Mouse (Mus musculus): Measurements from ENCODE around the gene Tmem120b. TPM values are rescaled to one million over a fixed set of nuclear protein-coding genes. Genes with fewer than 3 reads are reported as not detected.

The Tmem120b gene
- total and polyA plus RNA-seq, 3 experiments: 5.6 to 6.8 TPM; not detected in 1

- no peak for TF ChIP-seq NRF1 (IDR thresholded peaks at IDR 0.05; ENCODE audit: insufficient read depth, low read depth, low read length, poor library complexity, severe bottlenecking)
- TF ChIP-seq CHD2 (IDR thresholded peaks at IDR 0.05; ENCODE audit: low read length): no peak
- no peak for TF ChIP-seq MAFK (IDR thresholded peaks at IDR 0.05; ENCODE audit: borderline replicate concordance, low read depth, low read length)
These were observed 60.4 kb downstream of the Tmem120b start (continued) for GRCm38 (mm10) chr5:123128426-123129169.

GRCm38 (mm10) chr5:123129170-123129757, 61.0 kb downstream of the Tmem120b start:
- Histone ChIP-seq H3K36me3 (ENCODE audit: control insufficient read depth in 1 of 2, insufficient read depth in 2 of 2, low read length in 2 of 2) (peaks cover 0 to 47% of the 10 kb centered on the region in 2 experiments; a peak in 2 of 4 replicates), H3K27me3 (ENCODE audit: control insufficient read depth in 1 of 2, insufficient read depth in 2 of 2, low read length in 2 of 2) (no peaks in the 10 kb centered on the region), H3K9ac (ENCODE audit: control insufficient read depth, low read depth, low read length, poor library complexity, severe bottlenecking) (peak overlapping the region; percentile 43), H3K4me1 (ENCODE audit: control insufficient read depth in 1 of 2, insufficient read depth in 2 of 2, low read length in 2 of 2) (peaks cover 18 to 59% of the 10 kb centered on the region in 2 experiments), H3K4me3 (ENCODE audit: control insufficient read depth in 1 of 2, insufficient read depth in 1 of 2, low read depth in 2 of 2, low read length in 2 of 2) (no peak overlapping the region), H3K79me2 (ENCODE audit: control insufficient read depth, insufficient read depth, low read length, poor library complexity) (no peaks in the 10 kb centered on the region), H3K9me3 (replicated peaks; ENCODE audit: insufficient read depth, low read length) (no peaks in the 10 kb centered on the region), H3K27ac (ENCODE audit: control insufficient read depth, low read depth, low read length) (peak overlapping the region; percentile 70)
- 0 out of 2 replicates have a peak, but pooled peaks have one; percentile 19 for TF ChIP-seq ELF1 (IDR thresholded peaks at IDR 0.05; ENCODE audit: low read depth, low read length)
- TF ChIP-seq HCFC1 (IDR thresholded peaks at IDR 0.05; ENCODE audit: low read depth, low read length): no peak
- 0 out of 4 replicates have a peak, but pooled peaks of 1 of the 2 experiments have one; percentile 45 for TF ChIP-seq POLR2A (IDR thresholded peaks at IDR 0.05; ENCODE audit: control insufficient read depth in 1 of 2, insufficient read depth in 1 of 2, low read depth in 1 of 2, low read length in 2 of 2, poor library complexity in 1 of 2)
- no peak for TF ChIP-seq USF2 (IDR thresholded peaks at IDR 0.05; ENCODE audit: borderline replicate concordance in 1 of 2, insufficient read depth in 1 of 2, low read depth in 1 of 2, low read length in 2 of 2)
- no peak for DNase-seq (ENCODE audit: low read depth, low spot score)

GRCm38 (mm10) chr5:123130030-123130813, 62.0 kb downstream of the Tmem120b start:
- Histone ChIP-seq H3K27ac (ENCODE audit: control insufficient read depth, low read depth, low read length) (no peak overlapping the region), H3K27me3 (ENCODE audit: control insufficient read depth in 1 of 2, insufficient read depth in 2 of 2, low read length in 2 of 2) (no peaks in the 10 kb centered on the region), H3K9ac (ENCODE audit: control insufficient read depth, low read depth, low read length, poor library complexity, severe bottlenecking) (no peak overlapping the region), H3K79me2 (ENCODE audit: control insufficient read depth, insufficient read depth, low read length, poor library complexity) (no peaks in the 10 kb centered on the region), H3K4me1 (ENCODE audit: control insufficient read depth in 1 of 2, insufficient read depth in 2 of 2, low read length in 2 of 2) (peaks cover 16 to 61% of the 10 kb centered on the region in 2 experiments), H3K36me3 (ENCODE audit: control insufficient read depth in 1 of 2, insufficient read depth in 2 of 2, low read length in 2 of 2) (peaks cover 0 to 52% of the 10 kb centered on the region in 2 experiments; a peak in 2 of 4 replicates), H3K9me3 (replicated peaks; ENCODE audit: insufficient read depth, low read length) (no peaks in the 10 kb centered on the region), H3K4me3 (ENCODE audit: control insufficient read depth in 1 of 2, insufficient read depth in 1 of 2, low read depth in 2 of 2, low read length in 2 of 2) (no peak overlapping the region)
- TF ChIP-seq ETS1 (IDR thresholded peaks at IDR 0.05; ENCODE audit: low read depth, low read length) (no peak), POLR2AphosphoS2 (IDR thresholded peaks at IDR 0.05; ENCODE audit: low read length) (no peak), SMC3 (IDR thresholded peaks at IDR 0.05; ENCODE audit: low read depth, low read length) (no peak), CTCF (IDR thresholded peaks at IDR 0.05 in 2 of 3, conservative IDR thresholded peaks at IDR 0.05 in 1 of 3; ENCODE audit: control insufficient read depth in 1 of 3, insufficient read depth in 1 of 3, low read depth in 2 of 3, low read length in 3 of 3, poor library complexity in 1 of 3, severe bottlenecking in 1 of 3) (no peak), CHD2 (IDR thresholded peaks at IDR 0.05; ENCODE audit: low read length) (no peak), RAD21 (IDR thresholded peaks at IDR 0.05; ENCODE audit: low read depth, low read length) (no peak), MXI1 (IDR thresholded peaks at IDR 0.05; ENCODE audit: low read depth, low read length) (no peak), MAFK (IDR thresholded peaks at IDR 0.05; ENCODE audit: borderline replicate concordance, low read depth, low read length) (no peak), MAX (IDR thresholded peaks at IDR 0.05; ENCODE audit: low read length) (no peak), TAL1 (IDR thresholded peaks at IDR 0.05; ENCODE audit: low read length) (no peak)
- no peak for DNase-seq (ENCODE audit: low read depth, low spot score)
